Mouse (Mus musculus) spleen, adult 12 weeks (tissue): ENCODE data around the gene Kcnh1.

Experiments used
- DNase-seq: peaks from one replicate; pipeline ENCODE4 v3.0.0; 2022; ENCODE audit warnings: low spot score

The Kcnh1 gene

DNA sequence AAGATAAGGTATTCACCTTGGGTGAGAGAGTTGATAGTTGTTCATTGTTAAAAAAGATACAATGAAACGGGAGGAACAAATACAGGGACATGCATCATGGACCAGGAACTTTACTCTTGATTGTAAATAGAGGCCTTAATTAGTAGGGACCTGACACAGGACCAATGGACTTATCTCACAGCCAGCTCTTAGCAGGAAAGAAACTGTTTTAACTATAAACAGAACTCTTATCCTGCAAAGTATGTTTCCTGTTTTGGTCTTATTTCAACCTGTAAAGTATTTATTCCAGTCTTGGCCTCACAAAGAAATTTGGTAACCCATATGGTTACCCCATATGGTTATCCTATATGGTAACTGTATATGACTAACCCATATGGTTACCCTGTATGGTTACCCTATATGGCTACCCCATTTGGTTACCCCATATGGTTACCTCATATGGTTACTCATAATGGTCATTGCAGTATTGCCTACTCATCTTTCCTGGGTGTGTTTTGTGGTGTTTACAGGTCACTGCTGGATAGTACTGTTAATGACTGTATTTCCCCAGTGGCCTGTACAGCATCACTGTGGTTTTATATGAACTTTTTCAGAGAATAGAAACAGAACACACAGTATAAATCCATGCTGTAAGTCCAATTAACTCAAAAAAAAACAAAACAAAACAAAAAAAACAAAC, 125.0 kb downstream of the Kcnh1 start:
- DNase-seq, result no peak

DNA sequence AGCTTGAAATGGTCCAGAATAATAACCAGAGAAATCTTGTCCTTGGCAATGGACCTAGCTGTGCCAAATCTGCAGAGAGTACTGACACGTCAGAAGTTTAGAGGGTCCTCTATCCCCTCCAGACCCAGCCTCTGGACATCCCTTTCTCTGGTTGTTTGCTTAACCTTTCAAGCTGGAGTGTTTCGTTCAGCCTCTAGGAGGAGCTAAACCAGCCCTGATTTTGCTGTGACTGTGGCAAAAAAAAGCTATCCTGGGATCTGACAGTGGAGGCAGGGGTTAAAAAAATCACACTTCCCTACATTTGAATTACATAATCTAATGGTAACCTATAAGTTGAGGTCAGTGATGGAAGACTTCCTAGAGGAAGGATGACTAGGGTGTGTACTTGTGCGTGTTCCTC, 133.6 kb downstream of the Kcnh1 start:
- DNase-seq, result no peak

- DNase-seq, result no peak
These were observed 136.5 kb downstream of the Kcnh1 start for GRCm38 (mm10) chr1:192327052-192327451.

GRCm38 (mm10) chr1:192331207-192331606, 140.6 kb downstream of the Kcnh1 start:
- no peak for DNase-seq

GRCm38 (mm10) chr1:192336029-192336428, 145.5 kb downstream of the Kcnh1 start:
- DNase-seq, result no peak

DNA sequence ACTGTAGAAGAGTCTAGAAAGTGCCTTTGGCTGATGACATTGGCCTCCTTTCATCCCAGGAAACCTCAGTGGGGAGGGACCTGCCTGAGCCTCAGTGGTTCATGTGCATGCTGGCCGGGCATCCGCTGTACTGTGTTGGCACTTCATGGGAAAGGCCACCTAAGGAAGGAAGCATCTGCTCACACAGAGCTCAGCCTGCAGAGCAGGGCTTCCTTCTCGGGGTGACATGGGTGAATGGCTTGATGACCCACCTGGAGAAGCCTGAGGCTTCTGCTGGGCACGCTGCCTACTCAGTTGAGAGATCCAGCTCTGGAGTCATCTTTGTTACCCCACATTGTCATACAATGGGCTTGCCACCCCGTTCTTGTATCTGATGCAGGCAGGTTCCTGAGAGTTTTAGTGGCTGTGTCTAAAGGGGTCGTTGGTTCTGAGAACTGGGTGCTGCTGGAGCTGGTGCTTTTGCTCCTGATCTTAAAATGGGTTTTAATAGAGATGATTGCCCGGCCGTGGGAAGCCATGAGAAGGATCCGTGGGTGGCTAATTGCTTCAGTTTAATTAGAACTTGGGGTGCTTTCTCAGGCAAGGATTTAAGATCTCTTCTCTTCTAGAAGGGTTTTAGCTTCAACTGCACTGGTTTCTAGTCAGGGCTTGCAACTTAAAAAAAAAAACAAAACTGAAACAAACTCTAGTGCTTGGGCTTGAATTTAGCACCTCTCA, 148.9 kb downstream of the Kcnh1 start:
- DNase-seq, result no peak

DNA sequence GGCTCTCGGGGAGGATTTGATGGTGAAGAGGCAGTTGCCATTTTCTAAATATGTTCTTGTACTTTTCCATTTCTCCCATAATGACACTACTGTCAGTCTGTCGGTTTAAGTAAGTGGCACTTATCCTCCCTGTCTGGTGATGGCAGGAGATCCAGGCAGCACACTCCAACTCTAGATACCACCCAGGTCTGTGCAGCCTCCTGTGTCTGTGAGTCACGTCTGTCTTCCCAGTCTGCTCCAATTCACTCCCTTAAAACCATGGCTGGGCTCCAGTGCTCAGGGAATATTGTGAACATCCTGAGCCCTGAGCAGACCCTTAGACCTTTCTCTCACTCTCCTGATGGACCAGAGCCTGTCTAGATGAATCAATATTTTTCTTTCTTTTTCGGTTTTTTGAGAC, 151.2 kb downstream of the Kcnh1 start:
- DNase-seq, result no peak

GRCm38 (mm10) chr1:192343996-192344395, 153.4 kb downstream of the Kcnh1 start:
- no peak for DNase-seq

GRCm38 (mm10) chr1:192347327-192347726, 156.8 kb downstream of the Kcnh1 start:
- no peak for DNase-seq

GRCm38 (mm10) chr1:192356231-192356630, 165.7 kb downstream of the Kcnh1 start:
- DNase-seq, result no peak

DNA sequence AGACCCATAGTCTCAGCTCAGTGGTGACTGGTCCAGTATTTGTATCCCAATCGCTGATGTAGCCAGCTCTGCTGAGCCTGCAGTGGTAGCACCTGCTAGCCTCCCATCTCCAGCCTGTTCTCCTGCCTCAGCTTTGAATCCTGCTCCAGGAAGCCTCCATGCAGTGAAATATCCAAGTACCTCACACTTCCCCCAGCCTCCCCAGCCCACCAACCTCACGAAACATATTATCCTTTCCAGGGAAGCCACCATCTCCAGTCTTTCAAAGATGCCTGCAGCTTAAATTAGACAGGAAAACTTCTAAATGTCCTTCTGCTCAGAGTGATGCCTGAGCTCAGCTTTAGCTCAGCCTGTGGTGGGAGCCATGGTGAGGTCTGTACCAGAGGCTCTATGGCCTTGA, 168.6 kb downstream of the Kcnh1 start:
- no peak for DNase-seq

DNA sequence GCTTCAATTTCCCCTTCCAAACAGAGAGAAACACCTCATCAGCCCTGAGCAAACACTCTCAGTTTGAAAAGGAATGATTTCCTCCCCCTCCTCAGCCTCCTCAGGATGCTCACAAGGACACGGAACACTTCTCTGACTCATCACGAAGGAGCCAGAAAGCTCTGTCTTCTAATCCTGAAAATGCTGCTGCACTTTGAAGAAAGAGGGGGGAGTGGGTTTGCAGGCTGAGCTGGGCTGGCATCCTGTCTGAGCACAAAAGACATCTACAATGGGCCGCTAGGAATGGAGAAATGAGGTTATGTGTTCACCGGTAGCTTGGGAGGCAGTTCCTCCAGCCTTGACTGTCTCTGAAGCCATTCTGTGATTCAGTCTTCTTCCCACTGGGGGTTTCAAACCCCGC, 177.8 kb downstream of the Kcnh1 start:
- DNase-seq, result no peak

- DNase-seq, result no peak
These were observed 181.5 kb downstream of the Kcnh1 start for GRCm38 (mm10) chr1:192371943-192372614.

DNA sequence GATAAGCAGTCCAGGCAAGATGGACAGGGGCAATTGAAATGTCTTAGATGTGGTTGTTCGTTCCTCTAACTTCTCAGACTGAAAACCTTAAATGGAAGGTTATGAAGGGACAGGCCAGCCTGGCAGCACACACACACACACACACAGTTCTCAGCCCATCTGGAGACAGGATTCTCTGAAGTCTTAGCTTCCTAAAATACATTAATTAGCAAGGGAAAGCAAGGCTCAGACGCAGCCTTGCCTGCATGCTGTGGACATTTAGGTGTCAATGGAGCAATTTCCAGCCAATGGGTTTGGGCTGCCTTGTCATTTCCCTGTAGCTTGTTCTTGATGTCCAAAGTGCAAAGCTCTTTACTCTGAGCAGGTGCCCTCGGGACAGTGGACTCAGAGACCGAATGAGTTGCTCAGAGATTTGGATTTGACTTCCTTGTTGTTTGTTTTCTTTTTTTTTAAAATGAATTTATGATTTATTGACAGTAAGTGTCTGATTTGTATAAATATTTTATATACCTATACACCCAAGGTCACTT, 188.0 kb downstream of the Kcnh1 start:
- DNase-seq, result no peak

- no peak for DNase-seq
These were observed 190.0 kb downstream of the Kcnh1 start for GRCm38 (mm10) chr1:192380596-192381041.

- DNase-seq, result no peak
These were observed 197.1 kb downstream of the Kcnh1 start for GRCm38 (mm10) chr1:192387624-192388023.

- no peak for DNase-seq
These were observed 200.5 kb downstream of the Kcnh1 start for GRCm38 (mm10) chr1:192391041-192391440.

GRCm38 (mm10) chr1:192392232-192392631, 201.7 kb downstream of the Kcnh1 start:
- no peak for DNase-seq

DNA sequence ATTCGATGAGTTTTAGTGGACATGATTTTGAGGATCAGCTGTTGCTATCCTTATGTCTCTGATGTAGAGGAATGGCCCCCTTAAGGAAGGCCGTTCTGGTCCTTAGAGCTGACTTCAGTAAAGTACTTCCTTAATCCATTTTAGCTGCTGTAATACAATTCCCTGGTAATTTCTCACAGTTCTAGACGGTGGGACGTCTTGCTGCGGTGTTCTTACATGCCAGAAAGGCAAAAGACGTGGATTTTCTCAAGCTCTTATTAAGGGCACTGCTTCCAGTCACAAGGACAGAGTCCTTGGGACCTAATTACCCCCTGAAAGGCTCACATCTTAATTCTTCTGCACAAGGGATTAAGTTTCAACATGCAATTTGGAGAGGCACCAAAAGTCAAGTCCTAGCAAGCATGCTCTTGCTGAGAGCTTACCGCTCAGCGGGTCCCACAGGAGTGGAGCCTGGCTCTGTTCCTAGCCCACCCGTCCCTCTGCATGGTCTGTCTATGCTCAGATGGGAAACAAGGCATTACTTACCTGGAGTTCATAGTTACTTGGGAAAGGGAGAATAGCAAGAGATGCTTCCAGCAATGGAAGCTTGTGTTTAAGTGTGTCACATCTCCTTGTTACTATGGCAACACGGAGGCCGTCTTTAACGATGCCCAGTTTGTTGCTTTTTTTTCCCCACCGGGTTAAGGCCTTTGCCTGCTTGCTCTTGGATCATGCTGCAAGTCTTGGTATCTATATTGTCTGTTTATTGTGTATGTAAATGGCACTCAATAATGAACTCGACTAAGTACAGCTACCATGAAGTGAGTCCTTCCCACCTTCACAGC, 209.3 kb downstream of the Kcnh1 start:
- no peak for DNase-seq

DNA sequence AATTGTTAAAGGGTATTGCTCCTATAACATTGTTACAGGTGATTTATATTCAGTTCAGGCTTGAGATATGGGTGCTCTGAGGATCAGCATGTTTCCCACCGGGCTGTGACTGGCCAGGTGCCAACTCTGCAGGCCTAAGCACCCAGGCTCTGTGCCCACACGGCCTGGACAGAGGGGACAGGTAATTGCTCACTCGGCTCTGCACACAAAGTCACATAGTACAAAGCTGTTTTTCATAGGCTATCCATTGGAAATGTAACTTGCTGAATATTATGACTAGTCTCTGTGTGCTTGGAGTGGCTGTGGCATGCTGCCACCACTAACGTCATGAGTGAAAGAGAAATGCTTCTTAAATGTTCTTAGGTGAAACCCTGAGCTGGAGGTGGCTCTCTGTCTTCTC, 210.4 kb downstream of the Kcnh1 start:
- DNase-seq, result no peak

DNA sequence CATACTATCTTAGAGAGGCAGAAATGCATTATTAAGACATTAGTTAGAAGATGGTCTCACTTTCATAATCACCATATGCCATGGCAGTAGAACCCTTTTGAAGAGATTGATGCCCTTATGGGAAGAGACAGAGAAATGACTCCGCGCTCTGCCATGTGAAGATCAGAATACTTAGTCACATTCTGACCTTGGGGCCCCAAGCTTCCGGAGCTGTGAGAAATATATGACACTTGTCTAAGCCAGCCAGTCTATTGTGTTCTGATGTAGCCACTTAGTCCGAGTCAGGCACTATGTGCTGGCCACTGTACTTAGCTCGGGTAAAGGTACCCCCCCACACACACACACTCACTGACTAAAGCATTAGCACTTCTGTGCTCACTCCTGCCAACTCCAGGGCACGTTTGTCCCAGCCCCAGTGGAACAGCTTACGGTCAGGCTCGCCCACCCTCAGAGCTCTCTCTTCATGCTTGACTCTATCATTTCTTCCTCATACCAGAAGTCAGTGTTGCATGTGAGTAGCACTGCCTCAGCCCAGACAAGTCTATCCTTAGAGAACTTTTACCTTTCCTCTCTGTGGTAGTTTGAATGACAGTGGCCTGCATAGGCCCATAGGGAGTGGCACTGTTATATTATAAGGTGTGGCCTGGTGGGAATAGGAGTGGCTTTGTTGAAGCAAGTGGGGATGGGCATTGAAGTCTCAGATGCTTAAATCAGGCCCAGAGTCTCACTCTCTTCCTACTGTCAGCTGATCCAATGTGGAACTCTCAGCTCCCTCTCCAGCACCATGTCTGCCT, 212.5 kb downstream of the Kcnh1 start:
- DNase-seq, result no peak
